Mouse (Mus musculus) neural tube, embryonic 13.5 days (tissue): Measurements from ENCODE around the gene Rbfox3. TPM values are rescaled to one million over a fixed set of nuclear protein-coding genes. Genes with fewer than 3 reads are reported as not detected.
A peak's percentile ranks its signal among the peaks of the same experiment; 100 is the strongest.

Experiments used
- ATAC-seq: fragments of 200-750 bp; cut with Nextera tagmentation; 2 replicates; pipeline ENCODE4 v1.8.0; 2017; ENCODE audit warnings: low read depth, mild to moderate bottlenecking, moderate TSS enrichment, moderate library complexity
- H3K27ac ChIP-seq: fragments of 300-500 bp; sonication (generic); replicated peaks from 2 replicates; pipeline ENCODE4 v1.5.1; 2015; ENCODE audit warnings: moderate library complexity, mild to moderate bottlenecking, inconsistent platforms
- H3K27me3 ChIP-seq: fragments of 300-500 bp; sonication (generic); 2 replicates; pipeline ENCODE4 v1.6.1; 2015; ENCODE audit warnings: mild to moderate bottlenecking, inconsistent platforms
- H3K36me3 ChIP-seq: fragments of 300-500 bp; sonication (generic); 2 replicates; pipeline ENCODE4 v1.6.1; 2015; ENCODE audit warnings: mild to moderate bottlenecking, inconsistent platforms
- H3K4me1 ChIP-seq: fragments of 300-500 bp; sonication (generic); replicated peaks from 2 replicates; pipeline ENCODE4 v1.6.1; 2015; ENCODE audit warnings: inconsistent platforms
- H3K4me2 ChIP-seq: fragments of 300-500 bp; sonication (generic); 2 replicates; pipeline ENCODE4 v1.6.1; 2015; ENCODE audit warnings: inconsistent platforms, mild to moderate bottlenecking, moderate library complexity
- H3K4me3 ChIP-seq: fragments of 300-500 bp; sonication (generic); 2 replicates; pipeline ENCODE4 v1.5.1; 2015; ENCODE audit warnings: mild to moderate bottlenecking, inconsistent platforms
- H3K9ac ChIP-seq: fragments of 300-500 bp; sonication (generic); 2 replicates; pipeline ENCODE4 v1.6.1; 2015; ENCODE audit warnings: moderate library complexity, mild to moderate bottlenecking, inconsistent platforms
- H3K9me3 ChIP-seq: fragments of 300-500 bp; sonication (generic); 2 replicates; pipeline ENCODE4 v1.6.1; 2016; ENCODE audit warnings: inconsistent platforms
- WGBS: fragments of 180-500 bp; shearing (Covaris S2); methylation state at CpG from one replicate; pipeline ENCODE4 v1.1.7; 2015; 5-methylcytosine and 5-hydroxymethylcytosine counted together
- microRNA-seq: library from miRNA; unstranded; fragments of <30 nt; microRNA quantifications from one replicate; pipeline ENCODE4, GENCODE M21; 2016
- polyA plus RNA-seq: library from polyadenylated mRNA; unstranded; fragments of >200 nt; fragmentation: Nextera tagmentation; extraction: Ambion mirVana; gene quantifications from 2 replicates; pipeline ENCODE4 v1.2.1, GENCODE M21; 2015

The Rbfox3 gene
- polyA plus RNA-seq, 1 experiment from 2014 or later: 71.2 TPM

GRCm38 (mm10) chr11:118448385-118448784 lies 463.0 kb downstream of the Rbfox3 start:
- ATAC-seq: no peak
- no peaks in the 10 kb centered on the region for H3K36me3 ChIP-seq
- 93% methylated on average over 8 of the region's 8 CpGs for whole genome bisulfite sequencing

GRCm38 (mm10) chr11:118447346-118447745 lies 464.1 kb downstream of the Rbfox3 start:
- Histone ChIP-seq H3K27ac (no peak overlapping the region), H3K4me2 (no peak overlapping the region), H3K4me3 (no peak overlapping the region), H3K4me1 (peaks cover 13% of the 10 kb centered on the region), H3K9me3 (no peaks in the 10 kb centered on the region), H3K27me3 (peaks cover 4% of the 10 kb centered on the region; the same call in 1 of the 2 replicates), H3K36me3 (no peaks in the 10 kb centered on the region), H3K9ac (no peak overlapping the region)
- ATAC-seq: no peak
- 63% methylated on average over 4 of the region's 4 CpGs for WGBS

More at GRCm38 (mm10) chr11:118448385-118448784, 463.0 kb downstream of the Rbfox3 start:
- no peak overlapping the region for H3K9ac ChIP-seq
- H3K27ac ChIP-seq: no peak overlapping the region
- H3K4me1 ChIP-seq: peaks cover 4% of the 10 kb centered on the region; the same call in 1 of the 2 replicates
- no peaks in the 10 kb centered on the region for H3K9me3 ChIP-seq
- H3K4me3 ChIP-seq: no peak overlapping the region
- no peak overlapping the region for H3K4me2 ChIP-seq
- H3K27me3 ChIP-seq: peaks cover 4% of the 10 kb centered on the region; the same call in 1 of the 2 replicates

DNA sequence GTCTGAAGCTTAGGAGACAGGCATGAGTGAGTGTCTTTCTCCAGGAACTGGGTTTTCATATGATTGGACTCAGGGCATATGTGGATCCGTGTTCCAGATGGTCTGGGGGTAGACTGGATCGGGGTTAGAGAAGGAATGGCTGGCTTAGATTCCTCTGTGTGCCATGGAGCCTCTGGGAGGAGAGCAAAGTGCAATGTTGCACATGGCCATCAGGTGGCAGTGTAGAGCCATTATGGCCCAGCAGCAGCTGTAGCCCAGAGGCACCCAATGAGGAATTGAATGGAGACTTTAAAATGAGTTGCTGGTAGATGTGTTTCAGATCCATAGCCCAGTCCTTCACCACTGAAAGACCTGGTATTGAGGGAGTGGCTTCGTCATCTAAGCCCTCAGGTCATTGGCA lies 465.6 kb downstream of the Rbfox3 start:
- peak; percentile 54; the same call in 1 of the 2 replicates for ATAC-seq
- no peaks in the 10 kb centered on the region for H3K36me3 ChIP-seq
- H3K9ac ChIP-seq: no peak overlapping the region
- H3K4me1 ChIP-seq: peaks cover 13% of the 10 kb centered on the region
- no peaks in the 10 kb centered on the region for H3K9me3 ChIP-seq
- no peak overlapping the region for H3K4me3 ChIP-seq
- peaks cover 4% of the 10 kb centered on the region; the same call in 1 of the 2 replicates for H3K27me3 ChIP-seq
- no peak overlapping the region for H3K4me2 ChIP-seq
- 16% methylated on average over 3 of the region's 3 CpGs for WGBS
- H3K27ac ChIP-seq: no peak overlapping the region

- peak; percentile 45; the same call in 1 of the 2 replicates for ATAC-seq
- Histone ChIP-seq H3K4me3 (no peak overlapping the region), H3K27ac (no peak overlapping the region), H3K9ac (no peak overlapping the region), H3K27me3 (peaks cover 4% of the 10 kb centered on the region; the same call in 1 of the 2 replicates), H3K4me2 (no peak overlapping the region), H3K36me3 (no peaks in the 10 kb centered on the region), H3K4me1 (peaks cover 36% of the 10 kb centered on the region), H3K9me3 (no peaks in the 10 kb centered on the region)
- WGBS: 37% methylated on average over 11 of the region's 11 CpGs
These were observed 468.0 kb downstream of the Rbfox3 start for GRCm38 (mm10) chr11:118443201-118443970.

GRCm38 (mm10) chr11:118442691-118443090 lies 468.7 kb downstream of the Rbfox3 start:
- ATAC-seq: no peak
- Histone ChIP-seq H3K4me1 (peaks cover 43% of the 10 kb centered on the region), H3K27ac (no peak overlapping the region)

More at GRCm38 (mm10) chr11:118442691-118443090, 468.7 kb downstream of the Rbfox3 start:
- 75% methylated on average over 13 of the region's 13 CpGs for WGBS
- Histone ChIP-seq H3K9me3 (no peaks in the 10 kb centered on the region), H3K27me3 (peaks cover 4% of the 10 kb centered on the region; the same call in 1 of the 2 replicates), H3K4me2 (no peak overlapping the region), H3K36me3 (no peaks in the 10 kb centered on the region), H3K4me3 (no peak overlapping the region), H3K9ac (no peak overlapping the region)

Small RNA genes lying within 50 kb of the gene (microRNA-seq; reads per million reads assigned to microRNA genes)
- gene Gm25040: not detected

Other genes starting within 250 kb of the Rbfox3 start
- not detected in 2 replicates for gene Enpp7, start 76.6 kb upstream of the Rbfox3 start, polyA plus RNA-seq
- 17.4 and 21.4 TPM in 2 replicates for gene Cbx2, start 111.4 kb upstream of the Rbfox3 start, polyA plus RNA-seq
- gene Cbx8, start 129.4 kb upstream of the Rbfox3 start, polyA plus RNA-seq: 7.0 and 8.5 TPM in 2 replicates
- gene Cbx4, start 174.6 kb upstream of the Rbfox3 start, polyA plus RNA-seq: 14.8 and 16.5 TPM in 2 replicates